Mouse (Mus musculus) mature B cell (primary cell): ENCODE measurements around the gene Zfp981.
"Not testable (repeated sequence)": the region's sequence is repeated elsewhere in the genome, so short reads cannot be mapped to it uniquely, and the experiment has no call there.

ENCODE experiments used
- in situ Hi-C: fragments of 300-500 bp; cut with MboI; formaldehyde crosslinking; loops from 2 replicates; pipeline ENCODE4 v1.14.3; 2019

The Zfp981 gene

GRCm38 (mm10) chr4:146485183-146485939, 16.5 kb upstream of the Zfp981 start:
- in situ Hi-C loops = not testable (repeated sequence)

DNA sequence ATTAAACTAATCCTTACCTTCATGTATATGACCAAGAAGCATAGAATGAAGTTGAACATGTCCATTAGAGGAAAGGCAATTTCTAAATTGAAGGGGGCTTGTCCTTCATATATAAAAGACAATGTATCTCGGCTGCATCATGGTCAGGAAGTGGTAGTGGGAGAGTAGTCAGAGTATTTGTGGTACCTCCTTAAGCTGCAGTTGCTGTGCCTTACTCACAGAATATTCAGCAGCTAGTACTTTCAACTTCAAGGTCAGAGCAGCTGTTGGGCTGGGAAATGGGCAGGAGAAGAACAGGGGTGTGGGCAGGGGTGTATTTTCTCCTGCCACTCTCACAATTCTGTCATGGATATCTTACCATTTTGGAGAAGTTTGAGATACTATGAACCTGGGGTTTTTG, 15.1 kb upstream of the Zfp981 start:
- in situ Hi-C loops = not testable (repeated sequence)

DNA sequence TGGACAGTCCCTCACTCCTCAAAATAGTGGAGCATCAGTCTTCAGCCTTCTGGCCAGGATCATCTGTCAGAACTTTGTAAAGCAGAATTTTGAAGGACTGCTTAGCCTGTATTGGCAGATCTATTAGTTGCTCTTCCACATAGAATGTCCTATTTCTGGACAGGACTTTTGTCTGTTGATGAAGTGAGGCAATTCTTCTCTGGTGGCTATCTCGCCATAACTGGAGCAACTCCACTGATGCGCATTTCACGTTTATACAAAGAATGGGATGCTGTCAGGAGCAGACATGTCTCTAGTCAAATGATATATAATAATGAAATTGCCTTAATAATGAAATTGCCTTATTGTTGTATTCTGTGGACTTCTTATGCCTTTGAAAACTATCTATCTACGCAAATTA, 12.6 kb upstream of the Zfp981 start:
- in situ Hi-C loops = not testable (repeated sequence)

DNA sequence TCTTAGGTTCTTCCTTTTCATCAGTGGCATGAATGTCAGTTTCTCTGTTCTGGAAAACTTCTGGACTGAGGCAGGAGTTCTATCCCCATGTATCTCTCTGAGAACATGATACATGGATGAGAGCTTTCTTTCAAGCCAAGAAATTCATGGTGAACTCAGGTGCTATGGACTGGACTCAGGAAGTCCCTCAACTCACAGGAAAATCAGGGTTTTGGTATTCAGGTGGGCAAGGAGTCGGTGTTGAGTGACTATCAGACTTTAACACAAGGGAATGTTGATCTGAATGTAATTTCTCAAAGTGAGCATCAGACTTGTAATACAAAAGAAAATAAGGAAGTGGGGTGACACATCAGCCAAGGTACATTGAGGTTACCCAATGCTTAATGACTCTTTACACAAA, 9.8 kb upstream of the Zfp981 start:
- in situ Hi-C loops = not testable (repeated sequence)

DNA sequence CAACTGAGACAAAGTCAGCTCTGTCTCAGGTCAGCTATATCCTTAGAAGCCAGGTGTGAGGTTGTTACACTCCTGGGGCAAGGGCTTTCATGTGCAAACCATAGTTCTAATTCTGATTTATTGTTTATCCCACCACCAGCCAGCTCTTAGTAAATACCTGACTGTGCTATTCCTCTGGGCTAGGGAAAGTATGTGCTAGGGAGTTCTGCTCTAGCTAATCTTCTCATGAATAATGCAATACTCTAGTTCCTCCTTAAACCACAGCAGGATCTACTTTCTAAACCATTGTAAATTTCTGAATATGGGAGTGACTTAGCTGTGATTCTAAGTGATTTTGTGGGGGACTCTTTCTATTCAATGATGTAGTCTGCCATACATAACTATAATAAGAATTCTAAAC, 9.4 kb upstream of the Zfp981 start:
- in situ Hi-C loops = no loop called here

- in situ Hi-C loops = no loop called here
Observed at GRCm38 (mm10) chr4:146492851-146493250, 9.0 kb upstream of the Zfp981 start.

DNA sequence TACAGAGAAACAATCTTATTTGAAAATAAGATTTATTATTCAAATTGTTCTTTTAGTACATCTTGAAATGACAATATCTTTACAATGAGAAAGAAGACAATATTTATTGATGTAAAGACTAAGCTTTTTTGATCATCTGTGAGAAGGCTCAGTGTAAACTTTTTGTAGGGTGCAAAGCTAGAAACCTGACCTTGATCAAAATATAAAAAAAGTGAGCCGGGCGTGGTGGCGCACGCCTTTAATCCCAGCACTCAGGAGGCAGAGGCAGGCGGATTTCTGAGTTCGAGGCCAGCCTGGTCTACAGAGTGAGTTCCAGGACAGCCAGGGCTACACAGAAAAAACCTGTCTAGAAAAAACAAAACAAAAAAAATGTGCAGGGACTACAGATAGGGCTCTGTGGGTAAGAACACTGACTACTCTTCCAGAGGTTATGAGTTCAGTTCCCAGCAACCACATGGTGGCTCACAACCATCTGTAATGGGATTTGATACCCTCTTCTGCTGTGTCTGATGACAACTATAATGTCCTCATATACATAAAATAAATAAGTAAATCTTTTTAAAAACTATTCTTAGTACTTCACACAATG, 8.4 kb upstream of the Zfp981 start:
- in situ Hi-C loops = not testable (repeated sequence)

DNA sequence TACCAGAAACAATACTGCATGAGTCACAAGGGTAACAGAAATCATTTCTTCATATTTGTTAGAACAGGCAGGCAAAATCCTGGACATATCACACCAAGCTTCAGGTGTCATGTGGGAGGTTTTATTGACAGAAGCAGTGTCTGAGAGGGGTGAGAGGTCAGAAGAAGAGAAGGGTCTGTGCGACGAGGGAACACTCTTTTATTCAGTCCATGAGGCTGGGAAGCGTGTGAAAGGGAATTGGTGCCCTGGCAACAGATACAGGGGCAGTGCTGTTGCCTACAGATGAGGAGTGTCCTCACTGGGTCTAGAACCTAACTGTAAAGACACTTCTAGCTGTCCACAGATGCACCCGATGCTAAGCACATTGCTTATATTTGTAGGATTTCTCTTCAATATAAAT, 6.8 kb upstream of the Zfp981 start:
- in situ Hi-C loops = no loop called here

- in situ Hi-C loops = not testable (repeated sequence)
Observed at GRCm38 (mm10) chr4:146497695-146498275, 4.0 kb upstream of the Zfp981 start.

- in situ Hi-C loops = not testable (repeated sequence)
Observed at GRCm38 (mm10) chr4:146509029-146509428, 7.2 kb downstream of the Zfp981 start.

- in situ Hi-C loops = not testable (repeated sequence)
Observed at GRCm38 (mm10) chr4:146511871-146512270, 10.0 kb downstream of the Zfp981 start.

GRCm38 (mm10) chr4:146516474-146516873, 14.6 kb downstream of the Zfp981 start:
- in situ Hi-C loops = no loop called here

DNA sequence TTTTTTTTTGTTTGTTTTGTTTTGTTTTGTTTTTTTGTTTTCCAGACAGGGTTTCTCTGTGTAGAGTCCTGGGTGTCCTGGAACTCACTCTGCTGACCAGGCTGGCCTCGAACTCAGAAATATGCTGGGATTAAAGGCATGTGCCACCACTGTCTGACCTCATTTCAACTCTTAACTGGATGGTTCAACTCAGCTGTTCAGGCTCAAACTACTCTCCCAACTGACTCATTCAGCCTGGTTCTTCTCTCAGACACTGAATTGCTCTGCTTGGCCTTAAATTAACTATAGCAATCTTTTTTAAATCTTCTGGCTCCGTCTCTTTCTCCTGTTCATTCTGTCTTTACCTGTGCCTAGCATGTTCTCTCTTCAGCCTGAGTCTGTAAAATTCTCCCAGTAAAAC, 15.3 kb downstream of the Zfp981 start:
- in situ Hi-C loops = not testable (repeated sequence)

- in situ Hi-C loops = no loop called here
Observed at GRCm38 (mm10) chr4:146520723-146521122, 18.9 kb downstream of the Zfp981 start.

DNA sequence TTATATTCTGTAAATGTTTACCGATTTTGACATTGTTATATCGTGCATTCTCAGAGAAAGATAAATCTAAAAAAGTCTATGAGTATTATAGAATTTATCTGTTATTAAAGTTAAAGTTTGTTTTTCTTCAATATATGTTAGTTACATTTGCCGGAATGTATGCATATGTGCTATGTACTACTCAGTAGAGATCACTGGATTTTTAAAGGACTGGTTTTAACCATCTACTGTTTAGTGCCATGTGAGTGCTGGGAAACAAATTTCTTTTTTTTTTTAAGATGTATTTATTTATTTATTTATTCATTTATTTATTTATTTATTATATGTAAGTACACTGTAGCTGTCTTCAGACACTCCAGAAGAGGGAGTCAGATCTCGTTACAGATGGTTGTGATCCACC, 32.7 kb downstream of the Zfp981 start:
- in situ Hi-C loops = no loop called here

DNA sequence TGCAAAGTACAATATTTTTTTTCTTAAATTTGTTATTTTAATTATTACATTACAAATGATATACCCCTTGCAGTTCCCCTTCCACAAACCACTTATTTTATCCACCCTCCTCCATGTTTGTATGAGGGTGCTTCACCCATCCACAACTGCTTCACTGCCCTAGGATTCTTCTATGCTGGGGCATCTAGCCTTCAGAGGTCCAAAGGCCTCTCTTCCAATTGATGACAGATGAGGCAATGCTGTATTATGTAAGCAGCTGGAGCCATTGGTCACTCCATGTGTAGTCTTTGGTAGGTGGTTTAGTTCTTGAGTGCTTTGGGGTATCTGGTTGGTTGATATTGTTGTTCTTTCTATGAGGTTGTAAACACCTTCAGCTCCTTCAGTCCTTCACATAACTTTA, 34.1 kb downstream of the Zfp981 start:
- in situ Hi-C loops = no loop called here

- in situ Hi-C loops = not testable (repeated sequence)
Observed at GRCm38 (mm10) chr4:146579905-146580873, 78.4 kb downstream of the Zfp981 start.
